ENCODE assay signal across 37 mouse cellular contexts in the genomic region with DNA sequence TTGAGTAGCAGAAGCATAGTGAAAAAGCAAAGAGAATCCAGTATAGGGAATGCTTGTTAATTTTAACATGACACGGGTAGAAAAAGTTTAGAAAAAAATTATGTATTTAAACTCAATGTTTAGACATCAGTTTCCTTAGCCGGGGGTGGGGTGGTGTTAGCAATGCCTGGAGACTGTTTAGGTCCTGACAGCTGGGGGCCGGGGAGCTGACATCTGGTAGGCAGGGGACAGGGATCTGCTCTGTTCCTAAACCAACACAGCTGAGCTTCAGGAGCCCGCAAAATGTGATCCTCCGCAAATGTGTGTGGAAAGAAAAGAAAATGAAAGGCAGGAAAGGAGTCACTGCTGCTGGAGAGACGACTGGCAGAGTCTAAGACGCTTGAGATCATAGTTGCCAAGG. TPM values are rescaled to one million over a fixed set of nuclear protein-coding genes. Genes with fewer than 3 reads are reported as not detected.
A peak's percentile ranks its signal among the peaks of the same experiment; 100 is the strongest.
DNase-seq lines count a peak whose midpoint lies in the region; ATAC-seq and TF ChIP-seq lines count a peak whose summit lies in the region.
"Had no signal": no experiment of that assay in that cellular context is flagged by ENCODE, and none has a peak within 500 bp of the region (broad histone marks: within the 10 kb centered on the region; RNA-seq: fewer than 3 reads in every experiment).

No protein-coding gene starts in this region.

- 34% methylated on average over 7 of the region's 7 CpGs for WGBS in heart, embryonic 13.5 days
- 24% methylated on average over 7 of the region's 7 CpGs for WGBS in lung, embryonic 14.5 days
- 38% methylated on average over 7 of the region's 7 CpGs for WGBS in lung, postnatal 0 days
- 27% methylated on average over 7 of the region's 7 CpGs for WGBS in embryonic facial prominence, embryonic 10.5 days
- WGBS in embryonic facial prominence, embryonic 14.5 days: 22% methylated on average over 7 of the region's 7 CpGs

- no peak overlapping the region for H3K4me2 ChIP-seq in heart, embryonic 13.5 days
- H3K4me2 ChIP-seq in lung, embryonic 14.5 days: no peak overlapping the region
- no peak overlapping the region for H3K4me2 ChIP-seq in lung, postnatal 0 days (replicated peaks; ENCODE audit: low read depth, low read length)
- H3K4me2 ChIP-seq in embryonic facial prominence, embryonic 14.5 days (ENCODE audit: low read depth, low read length): no peak overlapping the region
- H3K4me2 ChIP-seq: hindbrain, embryonic 12.5 days; liver, embryonic 12.5 days; midbrain, embryonic 13.5 days; neural tube, embryonic 15.5 days had no signal

- no peak for TF ChIP-seq CTCF in lung, embryonic 14.5 days (IDR thresholded peaks at IDR 0.05; ENCODE audit: low read depth)
- no peak for TF ChIP-seq CTCF in lung, postnatal 0 days (IDR thresholded peaks at IDR 0.05)

- intact Hi-C loops in left cerebral cortex, postnatal 10 days (cut with DNase I): loop anchor here (1.0 to 10.0 kb wide), 5 partner anchors 38 to 1129 kb away; no protein-coding TSS in a partner anchor

- no peak overlapping the region for H3K4me3 ChIP-seq in heart, embryonic 13.5 days
- H3K4me3 ChIP-seq in lung, embryonic 14.5 days (ENCODE audit: low read depth, low read length): no peak overlapping the region
- H3K4me3 ChIP-seq in lung, postnatal 0 days (ENCODE audit: low read depth, low read length): no peak overlapping the region
- no peak overlapping the region for H3K4me3 ChIP-seq in embryonic facial prominence, embryonic 10.5 days
- no peak overlapping the region for H3K4me3 ChIP-seq in embryonic facial prominence, embryonic 14.5 days (ENCODE audit: low read depth, low read length)
- H3K4me3 ChIP-seq: forebrain, embryonic 10.5 days; gastrocnemius, adult 2 months; hindbrain, embryonic 12.5 days; liver, embryonic 12.5 days; midbrain, embryonic 13.5 days; neural tube, embryonic 15.5 days had no signal

- DNase-seq in heart, adult 18-20 months: no peak
- DNase-seq in lung, embryonic 14.5 days: peak; percentile 45
- no peak for DNase-seq in lung, postnatal 0 days (ENCODE audit: low spot score)
- DNase-seq in embryonic facial prominence, embryonic 10.5 days (ENCODE audit: low spot score): peak; percentile 55
- DNase-seq in embryonic facial prominence, embryonic 14.5 days (ENCODE audit: low spot score): peak; percentile 41
- no peak for DNase-seq in left cerebral cortex, postnatal 10 days (ENCODE audit: extremely low spot score in 1 of 2, low spot score in 2 of 2)
- DNase-seq: adrenal gland, postnatal 25 days; cerebellum, adult 11-12 months; cerebellum, adult 9-11 months; gastrocnemius, adult 2 months; kidney, adult 2 months; kidney, postnatal 4 days; left cerebral cortex, postnatal 4 days; liver, postnatal 0 days; lung, postnatal 10 days; retina, postnatal 1 day; right cerebral cortex, postnatal 14 days; thymus, adult 2 months; thymus, postnatal 36 days had no signal

- TF ChIP-seq EP300 in lung, postnatal 0 days (IDR thresholded peaks at IDR 0.05): no peak

- H3K36me3 ChIP-seq in heart, embryonic 13.5 days: no peaks in the 10 kb centered on the region
- no peaks in the 10 kb centered on the region for H3K36me3 ChIP-seq in lung, embryonic 14.5 days (ENCODE audit: insufficient read depth)
- H3K36me3 ChIP-seq in lung, postnatal 0 days (ENCODE audit: insufficient read depth, low read length): no peaks in the 10 kb centered on the region
- no peaks in the 10 kb centered on the region for H3K36me3 ChIP-seq in embryonic facial prominence, embryonic 10.5 days (replicated peaks)
- H3K36me3 ChIP-seq in embryonic facial prominence, embryonic 14.5 days (ENCODE audit: control insufficient read depth, insufficient read depth, low read length): no peaks in the 10 kb centered on the region
- H3K36me3 ChIP-seq: forebrain, embryonic 10.5 days; hindbrain, embryonic 12.5 days; liver, embryonic 12.5 days; midbrain, embryonic 13.5 days; neural tube, embryonic 15.5 days had no signal

- H3K27me3 ChIP-seq in heart, embryonic 13.5 days (replicated peaks): 0 out of 2 replicates have a peak, but pooled peaks cover 2% of the 10 kb centered on the region
- no peaks in the 10 kb centered on the region for H3K27me3 ChIP-seq in lung, embryonic 14.5 days (ENCODE audit: insufficient read depth, low read length)
- no peaks in the 10 kb centered on the region for H3K27me3 ChIP-seq in lung, postnatal 0 days (replicated peaks; ENCODE audit: insufficient read depth, low read length)
- H3K27me3 ChIP-seq in embryonic facial prominence, embryonic 10.5 days (replicated peaks; ENCODE audit: low read depth, poor library complexity, severe bottlenecking): peaks cover 57% of the 10 kb centered on the region
- H3K27me3 ChIP-seq in embryonic facial prominence, embryonic 14.5 days (replicated peaks; ENCODE audit: control insufficient read depth, insufficient read depth, low read length): no peaks in the 10 kb centered on the region; the same call in 1 of the 2 replicates

- H3K9me3 ChIP-seq in heart, embryonic 13.5 days: no peaks in the 10 kb centered on the region
- no peaks in the 10 kb centered on the region for H3K9me3 ChIP-seq in lung, embryonic 14.5 days (ENCODE audit: low read depth, low read length)
- no peaks in the 10 kb centered on the region for H3K9me3 ChIP-seq in lung, postnatal 0 days (ENCODE audit: low read length)
- H3K9me3 ChIP-seq in embryonic facial prominence, embryonic 10.5 days: no peaks in the 10 kb centered on the region
- no peaks in the 10 kb centered on the region for H3K9me3 ChIP-seq in embryonic facial prominence, embryonic 14.5 days (ENCODE audit: control insufficient read depth, low read length)
- H3K9me3 ChIP-seq: forebrain, embryonic 10.5 days; hindbrain, embryonic 12.5 days; liver, embryonic 12.5 days; midbrain, embryonic 13.5 days; neural tube, embryonic 15.5 days had no signal

- no peak for ATAC-seq in heart, embryonic 13.5 days (ENCODE audit: extremely low read depth, insufficient number of reproducible peaks, low FRiP score, low TSS enrichment)
- ATAC-seq in lung, embryonic 14.5 days (ENCODE audit: insufficient read depth): peak; percentile 58; the same call in 1 of the 2 replicates
- ATAC-seq in lung, postnatal 0 days: no peak
- no peak for ATAC-seq in embryonic facial prominence, embryonic 14.5 days (ENCODE audit: low read depth)
- ATAC-seq: CD4-positive, CD25-positive, alpha-beta regulatory T cell, adult 4 months; forebrain, embryonic 16.5 days; liver, embryonic 12.5 days; liver, postnatal 0 days; midbrain, embryonic 13.5 days had no signal

- H3K27ac ChIP-seq in heart, embryonic 13.5 days (replicated peaks): no peak overlapping the region
- H3K27ac ChIP-seq in lung, embryonic 14.5 days (ENCODE audit: low read depth): 0 out of 2 replicates have a peak overlapping the region, but pooled peaks have one; percentile 46
- H3K27ac ChIP-seq in lung, postnatal 0 days (ENCODE audit: low read length): no peak overlapping the region
- no peak overlapping the region for H3K27ac ChIP-seq in embryonic facial prominence, embryonic 10.5 days (replicated peaks)
- H3K27ac ChIP-seq in embryonic facial prominence, embryonic 14.5 days (replicated peaks; ENCODE audit: low read depth, low read length): no peak overlapping the region
- H3K27ac ChIP-seq: forebrain, embryonic 10.5 days; gastrocnemius, adult 2 months; hindbrain, embryonic 12.5 days; kidney, postnatal 0 days; liver, embryonic 12.5 days; macrophage; midbrain, embryonic 13.5 days; neural tube, embryonic 15.5 days had no signal

- H3K9ac ChIP-seq in heart, embryonic 13.5 days: peak overlapping the region; percentile 59; the same call in 1 of the 2 replicates
- no peak overlapping the region for H3K9ac ChIP-seq in lung, embryonic 14.5 days
- no peak overlapping the region for H3K9ac ChIP-seq in lung, postnatal 0 days (replicated peaks; ENCODE audit: low read depth)
- H3K9ac ChIP-seq in embryonic facial prominence, embryonic 14.5 days (ENCODE audit: low read depth, low read length): no peak overlapping the region
- H3K9ac ChIP-seq: hindbrain, embryonic 12.5 days; liver, embryonic 12.5 days; liver, postnatal 0 days; midbrain, embryonic 13.5 days; neural tube, embryonic 15.5 days had no signal

- peaks cover 20% of the 10 kb centered on the region for H3K4me1 ChIP-seq in heart, embryonic 13.5 days
- no peaks in the 10 kb centered on the region; the same call in 1 of the 2 replicates for H3K4me1 ChIP-seq in lung, embryonic 14.5 days (ENCODE audit: insufficient read depth)
- H3K4me1 ChIP-seq in lung, postnatal 0 days (ENCODE audit: insufficient read depth, low read depth, low read length): no peaks in the 10 kb centered on the region
- peaks cover 13% of the 10 kb centered on the region for H3K4me1 ChIP-seq in embryonic facial prominence, embryonic 10.5 days
- H3K4me1 ChIP-seq in embryonic facial prominence, embryonic 14.5 days (ENCODE audit: control insufficient read depth, insufficient read depth, low read length): peaks cover 3% of the 10 kb centered on the region; the same call in 1 of the 2 replicates
- H3K4me1 ChIP-seq: liver, embryonic 12.5 days; neural tube, embryonic 15.5 days had no signal

RNA-seq across cellular contexts. Expression of a gene that starts 31.9 kb away (rescaled TPM):
- 1,621 and 1,814 TPM in 2 replicates for polyA plus RNA-seq in heart, embryonic 13.5 days (2015; fragmentation: Nextera tagmentation; extraction: Ambion mirVana)
- 1,000 to 10,000 TPM; 4,817 to 5,383 TPM for total RNA-seq in heart, adult 18-20 months (2021)
- 431 and 432 TPM in 2 replicates for polyA plus RNA-seq in lung, embryonic 14.5 days (2014; fragmentation: Nextera tagmentation; extraction: Ambion mirVana)
- polyA plus RNA-seq in lung, postnatal 0 days (2015; fragmentation: Nextera tagmentation; extraction: Ambion mirVana): 292 and 307 TPM in 2 replicates
- 543 and 574 TPM in 2 replicates for polyA plus RNA-seq in embryonic facial prominence, embryonic 10.5 days (2016; fragmentation: Nextera tagmentation; extraction: Ambion mirVana)
- 580 and 582 TPM in 2 replicates for polyA plus RNA-seq in embryonic facial prominence, embryonic 14.5 days (2014; fragmentation: Nextera tagmentation; extraction: Ambion mirVana)
- 100 to 1,000 TPM; 666 to 701 TPM for total RNA-seq in left cerebral cortex, postnatal 10 days (2021)

RNA-seq across cellular contexts. Expression of a gene that starts 51.5 kb away (rescaled TPM):
- not detected in 2 replicates for polyA plus RNA-seq in heart, embryonic 13.5 days (2015; fragmentation: Nextera tagmentation; extraction: Ambion mirVana)
- total RNA-seq in heart, adult 18-20 months (2021): 1 to 10 TPM; 1.5 to 3.4 TPM
- polyA plus RNA-seq in lung, embryonic 14.5 days (2014; fragmentation: Nextera tagmentation; extraction: Ambion mirVana): not detected in 2 replicates
- polyA plus RNA-seq in lung, postnatal 0 days (2015; fragmentation: Nextera tagmentation; extraction: Ambion mirVana): not detected in 2 replicates
- 0.36 and 0.64 TPM in 2 replicates for polyA plus RNA-seq in embryonic facial prominence, embryonic 10.5 days (2016; fragmentation: Nextera tagmentation; extraction: Ambion mirVana)
- polyA plus RNA-seq in embryonic facial prominence, embryonic 14.5 days (2014; fragmentation: Nextera tagmentation; extraction: Ambion mirVana): 0.39 and 0.72 TPM in 2 replicates
- not detected for total RNA-seq in left cerebral cortex, postnatal 10 days (2021)
- total RNA-seq: adrenal gland, adult 18-20 months; adrenal gland, postnatal 25 days; gastrocnemius, postnatal 4 days; layer of hippocampus, adult 8-10 months; layer of hippocampus, postnatal 25 days; megakaryocyte-erythroid progenitor cell, adult 5-6 weeks had no signal
- polyA plus RNA-seq: CD4-positive, CD25-positive, alpha-beta regulatory T cell, adult 4 months; heart, postnatal 0 days; kidney, adult 2 months; kidney, postnatal 0 days; liver, embryonic 12.5 days; liver, postnatal 0 days; macrophage; neural tube, embryonic 15.5 days; small intestine, adult 2 months; stomach, embryonic 14.5 days; thymus, adult 2 months had no signal

Comparison
In these comparisons a context has a peak if more than half of its experiments do, and no peak if none do; other contexts are left out.
1. DNase-seq: peak in lung, embryonic 14.5 days (single experiment), embryonic facial prominence, embryonic 10.5 days (single experiment) and embryonic facial prominence, embryonic 14.5 days (single experiment); none in heart, adult 18-20 months (0 of 2), lung, postnatal 0 days (single experiment) and left cerebral cortex, postnatal 10 days (0 of 2).